Mouse (Mus musculus): ENCODE measurements at regions not wholly inside any gene's neighbourhood (a gene's known extent, or its start where the extent isn't known, plus 50 kb on each side); places are given as distances from the start of the nearest gene placed in this dataset.
"Not testable (repeated sequence)": the region's sequence is repeated elsewhere in the genome, so short reads cannot be mapped to it uniquely, and the experiment has no call there.

- DNase-seq = not testable (repeated sequence)
These were observed 448.6 kb upstream of the Cobl start for GRCm38 (mm10) chr11:12913401-12913800.

GRCm38 (mm10) chr11:12873712-12874111 lies 409.0 kb upstream of the Cobl start:
- DNase-seq = no peak

GRCm38 (mm10) chr11:12872802-12873201 lies 408.0 kb upstream of the Cobl start:
- DNase-seq = no peak

- no peak for DNase-seq
These were observed 407.6 kb upstream of the Cobl start for GRCm38 (mm10) chr11:12872399-12872798.

- no peak for DNase-seq
These were observed 402.8 kb upstream of the Cobl start for GRCm38 (mm10) chr11:12867541-12867940.

- no peak for DNase-seq
These were observed 400.4 kb upstream of the Cobl start for GRCm38 (mm10) chr11:12865034-12865620.

- DNase-seq = no peak
These were observed 394.7 kb upstream of the Cobl start for GRCm38 (mm10) chr11:12859344-12859930.

GRCm38 (mm10) chr11:12858274-12858884 lies 393.6 kb upstream of the Cobl start:
- no peak for DNase-seq

GRCm38 (mm10) chr11:12857358-12858199 lies 392.8 kb upstream of the Cobl start:
- DNase-seq = no peak

GRCm38 (mm10) chr11:12847793-12848192 lies 383.0 kb upstream of the Cobl start:
- DNase-seq = no peak

GRCm38 (mm10) chr11:12843631-12844423 lies 379.1 kb upstream of the Cobl start:
- DNase-seq = no peak

- no peak for DNase-seq
These were observed 376.6 kb upstream of the Cobl start for GRCm38 (mm10) chr11:12841393-12841792.

GRCm38 (mm10) chr11:12837920-12838319 lies 373.2 kb upstream of the Cobl start:
- no peak for DNase-seq

- no peak for DNase-seq
These were observed 372.6 kb upstream of the Cobl start for GRCm38 (mm10) chr11:12837387-12837786.

GRCm38 (mm10) chr11:12836387-12836786 lies 371.6 kb upstream of the Cobl start:
- DNase-seq = no peak

GRCm38 (mm10) chr11:12812021-12812420 lies 347.3 kb upstream of the Cobl start:
- no peak for DNase-seq

- peak; percentile 17 for DNase-seq
These were observed 346.5 kb upstream of the Cobl start for GRCm38 (mm10) chr11:12810949-12811881.

Data from cerebellum, adult 9-10 months (tissue).